Mouse (Mus musculus): ENCODE measurements around the gene Trmt2a. TPM values are rescaled to one million over a fixed set of nuclear protein-coding genes. Genes with fewer than 3 reads are reported as not detected.

Trmt2a gene
- polyA plus RNA-seq (2012; rRNA removed), result 122 and 124 TPM in 2 replicates

DNA sequence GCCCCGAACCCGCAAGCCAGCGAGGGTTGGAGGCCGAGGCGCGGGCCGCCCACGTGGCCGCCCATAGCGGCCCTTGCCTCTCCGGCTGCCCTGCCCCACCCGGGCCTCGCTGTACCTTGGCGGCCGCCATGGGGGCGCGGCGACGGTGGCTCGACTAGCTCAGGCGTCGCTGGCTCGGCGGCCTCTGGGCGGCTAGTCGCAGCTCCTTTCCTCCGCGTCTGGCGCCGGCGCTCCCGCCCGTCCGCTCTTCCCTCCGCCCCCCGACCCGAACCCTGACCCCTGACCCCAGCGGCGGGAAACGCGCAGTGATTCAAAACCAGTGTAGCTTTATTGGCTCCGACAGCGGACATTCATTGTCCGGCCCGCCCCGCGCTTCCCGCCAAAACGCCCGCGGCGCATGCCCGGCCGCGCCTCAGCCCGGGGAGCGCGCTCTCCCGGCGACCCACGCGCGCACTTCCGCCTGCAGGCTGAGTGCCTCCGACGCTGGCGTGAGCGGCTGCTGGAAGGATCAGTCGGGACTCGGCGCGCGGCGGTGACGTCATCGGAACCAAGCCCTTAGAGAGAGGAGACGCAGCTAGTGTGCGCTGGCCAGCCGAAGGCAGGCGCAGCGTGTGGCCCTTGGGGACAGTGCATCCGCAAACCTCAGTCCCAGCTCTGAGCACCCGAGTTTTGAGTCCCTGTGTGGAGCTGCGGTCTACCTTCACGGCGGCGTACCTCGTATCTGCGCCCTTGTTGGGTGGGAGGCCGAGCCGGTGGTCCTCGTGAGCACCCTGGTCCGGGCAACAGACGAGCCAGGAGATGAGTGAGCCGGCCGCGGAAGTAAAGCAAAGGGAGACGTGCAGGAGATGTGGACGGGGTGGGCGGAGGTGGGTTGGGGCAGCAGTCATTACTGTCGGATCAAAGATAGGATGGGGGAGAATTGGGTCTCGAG lies at the start of gene Trmt2a, which contains the start of gene Ranbp1:
Gene Trmt2a, plus strand, starts transcription at position 247 of the 931 bp plus-strand sequence.
Gene Ranbp1, minus strand, starts transcription at position 300 of the 931 bp plus-strand sequence.

DNA sequence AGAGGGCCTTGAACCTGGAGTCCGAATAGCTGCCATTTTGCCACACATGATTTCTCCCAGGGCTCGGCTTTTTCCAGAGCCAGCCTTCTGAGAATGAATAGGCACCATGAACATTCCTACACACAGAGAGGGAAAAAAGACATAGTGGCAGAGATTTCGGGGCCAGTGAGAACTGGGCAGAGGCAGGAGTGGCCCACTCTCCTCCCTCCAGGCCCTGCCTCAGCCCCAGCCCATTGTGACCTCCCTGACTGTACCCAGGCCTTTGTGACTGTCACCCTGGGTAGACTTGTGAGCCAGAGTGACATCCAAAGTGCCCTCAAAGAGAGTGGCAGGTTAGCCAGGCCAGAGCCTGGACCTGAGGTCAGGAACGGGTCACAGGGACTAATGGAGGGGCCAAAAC lies 30.9 kb upstream of the Trmt2a start, which contains the start of gene Ccdc188:
Gene Ccdc188, plus strand, starts transcription at position 301 of the 400 bp plus-strand sequence.

GRCm38 (mm10) chr16:18234671-18235388 lies 13.6 kb upstream of the Trmt2a start, which contains the start of gene Zdhhc8:
Gene Zdhhc8 (minus strand): TSS chr16:18235136.

DNA sequence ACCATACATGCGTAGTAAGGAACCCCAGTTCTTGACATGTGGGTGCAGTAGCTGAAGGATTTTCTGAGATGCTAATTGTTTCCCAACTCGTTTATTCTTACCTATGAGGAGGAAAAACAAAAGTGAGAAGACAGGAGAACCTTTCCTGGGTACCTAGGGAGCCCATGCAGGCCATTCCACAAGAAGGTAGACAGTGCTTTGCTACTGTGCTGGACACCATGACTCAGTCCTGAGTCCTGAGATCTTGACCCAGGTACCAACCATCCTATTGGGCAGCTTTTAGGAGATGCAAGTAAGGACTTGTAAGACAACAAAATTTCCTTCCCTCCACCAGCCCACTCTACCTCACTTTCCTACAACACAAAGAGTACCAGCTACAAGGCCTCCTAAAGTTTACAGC lies 9.7 kb downstream of the Trmt2a start, which contains the start of gene Gm49776:
Gene Gm49776, minus strand, starts transcription at position 101 of the 400 bp plus-strand sequence.

GRCm38 (mm10) chr16:18289067-18289588 lies 40.6 kb downstream of the Trmt2a start, which contains the start of gene Dgcr8:
Gene Dgcr8 (minus strand): TSS chr16:18289246.

Other genes with a start within 250 kb of the Trmt2a start
- gene Dgcr6, start 195.8 kb upstream of the Trmt2a start, polyA plus RNA-seq (2012; rRNA removed), result 111 and 118 TPM in 2 replicates
- 10.0 and 12.3 TPM in 2 replicates for gene Prodh, start 158.5 kb upstream of the Trmt2a start, polyA plus RNA-seq (2012; rRNA removed)
- 31.5 and 34.6 TPM in 2 replicates for gene Rtn4r, start 121.0 kb upstream of the Trmt2a start, polyA plus RNA-seq (2012; rRNA removed)
- 0.09 TPM in 1 of 2 replicates, not detected in the other for gene Ccdc188, start 30.8 kb upstream of the Trmt2a start, polyA plus RNA-seq (2012; rRNA removed)
- gene Zdhhc8, start 13.5 kb upstream of the Trmt2a start, polyA plus RNA-seq (2012; rRNA removed), result 51.3 and 56.7 TPM in 2 replicates
- gene Ranbp1, start 53 bp downstream of the Trmt2a start, polyA plus RNA-seq (2012; rRNA removed), result 244 and 269 TPM in 2 replicates
- gene Gm49776, start 9.6 kb downstream of the Trmt2a start, polyA plus RNA-seq (2012; rRNA removed), result 0.32 and 0.84 TPM in 2 replicates
- gene Dgcr8, start 40.6 kb downstream of the Trmt2a start, polyA plus RNA-seq (2012; rRNA removed), result 81.7 and 91.3 TPM in 2 replicates
- gene Tango2, start 99.4 kb downstream of the Trmt2a start, polyA plus RNA-seq (2012; rRNA removed), result 57.0 and 57.6 TPM in 2 replicates
- 137 and 154 TPM in 2 replicates for gene Arvcf, start 99.5 kb downstream of the Trmt2a start, polyA plus RNA-seq (2012; rRNA removed)
- gene Txnrd2, start 177.7 kb downstream of the Trmt2a start, polyA plus RNA-seq (2012; rRNA removed), result 19.2 and 20.1 TPM in 2 replicates
- gene Comt, start 178.2 kb downstream of the Trmt2a start, polyA plus RNA-seq (2012; rRNA removed), result 57.9 and 65.8 TPM in 2 replicates